Mouse (Mus musculus) limb, embryonic 12.5 days (tissue): ENCODE measurements at regions not wholly inside any gene's neighbourhood (a gene's known extent, or its start where the extent isn't known, plus 50 kb on each side); places are given as distances from the start of the nearest gene placed in this dataset.

Experiments used
- ATAC-seq: fragments of 200-750 bp; cut with Nextera tagmentation; 2 replicates; pipeline ENCODE4 v1.8.0; 2017; ENCODE audit warnings: low read depth, moderate TSS enrichment; ENCODE audit not compliant: insufficient number of reproducible peaks, insufficient read depth, low FRiP score, low TSS enrichment
- H3K27ac ChIP-seq: fragments of 300-500 bp; sonication (generic); 2 replicates; pipeline ENCODE4 v1.5.1; 2016; ENCODE audit warnings: mild to moderate bottlenecking, moderate library complexity
- H3K27me3 ChIP-seq: fragments of 300-500 bp; sonication (generic); 2 replicates; pipeline ENCODE4 v1.6.1; 2016; ENCODE audit warnings: mild to moderate bottlenecking, moderate library complexity
- H3K36me3 ChIP-seq: fragments of 300-500 bp; sonication (generic); 2 replicates; pipeline ENCODE4 v1.6.1; 2016; ENCODE audit warnings: mild to moderate bottlenecking, moderate library complexity
- H3K4me1 ChIP-seq: fragments of 300-500 bp; sonication (generic); replicated peaks from 2 replicates; pipeline ENCODE4 v1.6.1; 2016
- H3K4me2 ChIP-seq: fragments of 300-500 bp; sonication (generic); 2 replicates; pipeline ENCODE4 v1.6.1; 2016; ENCODE audit warnings: mild to moderate bottlenecking, moderate library complexity
- H3K4me3 ChIP-seq: fragments of 300-500 bp; sonication (generic); replicated peaks from 2 replicates; pipeline ENCODE4 v1.5.1; 2016; ENCODE audit warnings: mild to moderate bottlenecking
- H3K9ac ChIP-seq: fragments of 300-500 bp; sonication (generic); replicated peaks from 2 replicates; pipeline ENCODE4 v1.6.1; 2016; ENCODE audit warnings: mild to moderate bottlenecking, moderate library complexity
- H3K9me3 ChIP-seq: fragments of 300-500 bp; sonication (generic); 2 replicates; pipeline ENCODE4 v1.6.1; 2016; ENCODE audit warnings: mild to moderate bottlenecking, moderate library complexity
- WGBS: fragments of 180-500 bp; shearing (Covaris S2); methylation state at CpG from one replicate; pipeline ENCODE4 v1.1.7; 2016; 5-methylcytosine and 5-hydroxymethylcytosine counted together

DNA sequence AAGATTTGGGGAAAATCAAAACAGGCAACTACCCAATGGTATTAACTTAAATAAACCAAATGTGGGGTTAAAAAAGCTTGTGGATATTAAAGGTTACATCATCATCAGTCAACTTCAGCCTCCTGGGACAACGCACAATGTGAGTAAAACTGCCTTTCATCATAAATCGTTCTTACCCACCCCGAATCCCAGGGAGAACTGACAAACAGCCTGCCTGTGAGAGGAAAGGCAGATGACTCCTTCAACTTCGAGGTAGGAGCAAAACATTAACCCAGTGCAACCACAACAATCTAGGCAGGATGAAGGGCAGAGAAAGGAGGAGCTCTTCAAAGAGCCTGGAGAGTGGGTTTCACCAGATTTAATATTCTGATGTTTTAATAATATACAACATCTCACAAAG lies 135.3 kb upstream of the Gm37988 start:
- WGBS = 21% methylated on average over 4 of the region's 4 CpGs
- Histone ChIP-seq H3K36me3 (no peaks in the 10 kb centered on the region), H3K9me3 (no peaks in the 10 kb centered on the region), H3K9ac (no peak overlapping the region), H3K4me2 (no peak overlapping the region), H3K4me1 (0 out of 2 replicates have a peak, but pooled peaks cover 5% of the 10 kb centered on the region), H3K27ac (no peak overlapping the region), H3K4me3 (no peak overlapping the region), H3K27me3 (no peaks in the 10 kb centered on the region)
- ATAC-seq = no peak

DNA sequence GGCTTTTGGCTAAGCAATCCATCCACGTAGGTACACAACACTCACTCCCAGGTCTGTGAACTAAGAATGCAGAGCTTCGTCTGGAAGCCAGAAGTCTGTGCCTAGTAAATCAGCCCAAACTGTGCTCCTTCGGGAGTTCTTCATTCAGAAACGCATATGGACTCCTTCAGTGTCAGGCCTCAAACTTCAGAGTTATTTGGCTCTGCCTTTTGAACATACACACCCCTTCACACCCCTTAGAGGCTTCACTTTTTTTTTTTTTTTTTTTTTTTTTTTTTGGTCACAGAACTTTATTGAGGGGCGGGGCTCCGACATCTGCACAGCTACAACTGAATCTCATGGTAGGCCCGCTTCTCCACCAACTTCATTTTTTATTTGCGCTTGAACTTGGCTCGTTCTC lies 120.1 kb upstream of the Gm37988 start:
- Histone ChIP-seq H3K27me3 (peaks cover 12% of the 10 kb centered on the region; the same call in 1 of the 2 replicates), H3K4me3 (no peak overlapping the region), H3K4me1 (no peaks in the 10 kb centered on the region), H3K9ac (no peak overlapping the region), H3K4me2 (no peak overlapping the region), H3K27ac (no peak overlapping the region), H3K36me3 (no peaks in the 10 kb centered on the region), H3K9me3 (no peaks in the 10 kb centered on the region)
- 85% methylated on average over 9 of the region's 9 CpGs for WGBS
- no peak for ATAC-seq

GRCm38 (mm10) chr1:4689096-4689495 lies 118.6 kb upstream of the Gm37988 start:
- Histone ChIP-seq H3K4me3 (peak overlapping the region; percentile 22), H3K9ac (no peak overlapping the region), H3K4me2 (peak overlapping the region; percentile 35), H3K27ac (no peak overlapping the region), H3K27me3 (peaks cover 12% of the 10 kb centered on the region; the same call in 1 of the 2 replicates), H3K4me1 (no peaks in the 10 kb centered on the region), H3K36me3 (no peaks in the 10 kb centered on the region), H3K9me3 (no peaks in the 10 kb centered on the region)
- no peak for ATAC-seq
- WGBS = 32% methylated on average over 26 of the region's 26 CpGs

- Histone ChIP-seq H3K9ac (no peak overlapping the region), H3K27ac (no peak overlapping the region), H3K9me3 (no peaks in the 10 kb centered on the region), H3K27me3 (no peaks in the 10 kb centered on the region), H3K36me3 (no peaks in the 10 kb centered on the region), H3K4me3 (no peak overlapping the region), H3K4me1 (no peaks in the 10 kb centered on the region), H3K4me2 (no peak overlapping the region)
- ATAC-seq = no peak
- WGBS = 80% methylated on average over 3 of the region's 3 CpGs
Observed at GRCm38 (mm10) chr1:4703316-4703715, 104.4 kb upstream of the Gm37988 start.

DNA sequence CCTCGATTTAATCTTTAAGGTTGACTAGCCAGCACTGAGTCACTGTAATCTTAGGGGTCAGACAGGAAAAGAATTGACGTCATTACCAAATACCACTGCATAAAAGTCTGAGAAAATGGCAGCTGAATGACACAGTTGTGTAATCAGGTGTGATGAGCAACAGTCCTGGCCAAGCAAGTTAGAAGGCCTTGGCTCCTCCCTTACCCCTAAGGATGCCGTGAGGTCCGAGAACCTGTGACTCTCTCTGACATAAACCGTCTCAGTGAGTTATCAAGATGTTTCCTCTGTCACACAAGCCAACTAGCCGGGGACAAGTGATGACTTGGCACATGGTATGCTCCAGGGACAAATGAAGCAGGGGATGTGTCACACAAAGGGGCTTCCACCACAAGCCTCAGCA lies 101.5 kb upstream of the Gm37988 start:
- WGBS = 84% methylated on average over 6 of the region's 6 CpGs
- ATAC-seq = no peak
- no peak overlapping the region for H3K27ac ChIP-seq

GRCm38 (mm10) chr1:4722333-4722931 lies 85.3 kb upstream of the Gm37988 start:
- no peaks in the 10 kb centered on the region for H3K4me1 ChIP-seq
- ATAC-seq = no peak
- no peak overlapping the region for H3K9ac ChIP-seq
- H3K9me3 ChIP-seq = no peaks in the 10 kb centered on the region
- no peaks in the 10 kb centered on the region for H3K27me3 ChIP-seq
- no peak overlapping the region for H3K4me3 ChIP-seq
- H3K27ac ChIP-seq = no peak overlapping the region
- H3K36me3 ChIP-seq = no peaks in the 10 kb centered on the region
- 90% methylated on average over 10 of the region's 10 CpGs for WGBS
- no peak overlapping the region for H3K4me2 ChIP-seq

More for the DNA sequence above, 101.5 kb upstream of the Gm37988 start:
- Histone ChIP-seq H3K27me3 (no peaks in the 10 kb centered on the region), H3K9me3 (no peaks in the 10 kb centered on the region), H3K4me1 (no peaks in the 10 kb centered on the region), H3K9ac (no peak overlapping the region), H3K36me3 (no peaks in the 10 kb centered on the region), H3K4me3 (no peak overlapping the region), H3K4me2 (no peak overlapping the region)
